Mouse (Mus musculus) heart, postnatal 10 days (tissue): ENCODE measurements at regions not wholly inside any gene's neighbourhood (a gene's known extent, or its start where the extent isn't known, plus 50 kb on each side); places are given as distances from the start of the nearest gene placed in this dataset.
A peak's percentile ranks its signal among the peaks of the same experiment; 100 is the strongest.

ENCODE experiments used
- DNase-seq, 2 experiments: peaks; one replicate each; pipeline ENCODE4 v3.0.0; 2021
- intact Hi-C: fragments of 180-260 bp; cut with DNase I; formaldehyde crosslinking; loops from one replicate; pipeline ENCODE4 v1.15.1; 2025

DNA sequence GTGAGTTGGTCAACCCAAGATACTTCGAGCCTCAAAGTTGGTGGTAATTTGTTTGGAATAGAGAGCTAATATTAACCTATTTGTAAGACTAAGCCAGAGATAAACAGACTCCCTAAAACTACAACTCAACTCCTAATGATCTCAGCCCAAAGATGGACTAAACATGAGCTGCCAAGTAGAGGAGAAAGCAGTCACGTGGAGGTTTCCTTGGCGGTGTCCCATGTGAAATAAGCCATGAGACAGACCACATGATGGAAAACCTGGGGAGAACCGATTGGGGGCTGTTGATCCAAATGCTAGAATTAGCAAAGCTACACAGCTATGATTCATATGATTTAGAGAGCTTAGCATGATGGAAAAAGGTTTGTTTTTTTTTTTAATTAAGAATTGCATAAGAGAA, 198.6 kb downstream of the Cog6 start:
- DNase-seq: no peak
- intact Hi-C loops: no loop called here

GRCm38 (mm10) chr3:52817416-52817815, 199.6 kb downstream of the Cog6 start:
- peak; percentile 39 to 48 for DNase-seq
- intact Hi-C loops: no loop called here

DNA sequence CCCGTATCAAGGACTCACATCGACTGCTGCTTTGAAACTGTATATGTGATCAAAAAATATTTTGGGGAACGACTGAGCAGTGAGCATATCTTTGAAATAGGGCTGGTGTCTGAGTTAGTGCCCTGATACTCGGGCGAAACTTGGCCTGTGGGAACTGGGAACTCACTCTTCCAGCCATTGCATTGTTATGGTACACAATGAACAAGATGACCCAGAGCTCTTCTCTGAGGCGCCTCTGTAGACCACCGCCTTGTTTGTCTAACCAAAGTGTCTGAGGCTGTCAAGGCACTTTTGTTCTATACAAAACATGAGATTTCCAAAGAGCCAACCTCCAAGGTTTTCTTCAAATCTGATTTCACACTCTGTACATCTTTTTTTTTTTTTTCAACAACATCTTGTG, 201.5 kb downstream of the Cog6 start:
- intact Hi-C loops: no loop called here
- no peak for DNase-seq

DNA sequence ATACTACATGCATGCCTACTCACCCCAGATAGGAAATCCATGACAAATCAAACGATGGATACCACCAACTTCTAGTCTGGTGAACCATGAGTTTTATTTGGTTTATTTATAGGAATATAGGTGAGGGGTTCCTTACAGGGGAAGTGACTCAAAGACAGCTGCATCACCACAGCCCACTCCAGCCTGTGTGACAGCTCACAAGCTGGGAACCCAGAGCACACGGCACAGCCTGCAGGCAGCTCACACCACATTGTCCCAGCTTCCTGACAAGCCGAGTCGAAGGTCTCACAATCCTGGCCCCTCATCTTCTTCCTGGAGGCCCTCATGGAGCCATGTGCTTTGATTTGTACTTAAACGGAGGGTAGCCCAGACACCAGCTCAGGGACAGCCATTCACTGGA, 214.7 kb downstream of the Cog6 start:
- intact Hi-C loops: no loop called here
- DNase-seq: no peak

DNA sequence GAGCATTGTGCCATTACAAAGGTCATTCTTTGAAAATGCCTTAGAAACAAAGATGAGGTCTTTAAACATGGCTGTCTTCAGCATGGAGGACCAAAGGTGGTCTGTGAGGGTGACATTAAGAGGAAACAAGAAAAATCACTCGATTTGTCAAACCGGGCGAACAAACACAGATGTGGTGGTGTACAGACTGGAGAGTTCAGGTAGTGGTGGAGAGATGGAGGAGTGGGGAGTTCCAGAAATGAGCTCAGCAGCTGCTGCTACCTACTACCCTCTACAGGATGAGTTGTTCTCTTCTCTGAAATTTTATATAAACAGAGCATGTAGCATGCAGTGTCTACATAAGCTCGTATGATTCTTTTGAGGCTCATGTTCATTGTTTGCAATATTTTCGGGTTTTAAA, 215.6 kb downstream of the Cog6 start:
- intact Hi-C loops: no loop called here
- no peak for DNase-seq

GRCm38 (mm10) chr3:52800673-52801072, 216.4 kb downstream of the Cog6 start:
- intact Hi-C loops: no loop called here
- no peak for DNase-seq

GRCm38 (mm10) chr3:52797801-52798200, 219.2 kb downstream of the Cog6 start:
- intact Hi-C loops: no loop called here
- peak; percentile 34 to 37 for DNase-seq

- intact Hi-C loops: no loop called here
- DNase-seq: no peak
Measured at GRCm38 (mm10) chr3:52797164-52797563, 219.9 kb downstream of the Cog6 start.

GRCm38 (mm10) chr3:52794218-52794617, 222.8 kb downstream of the Cog6 start:
- intact Hi-C loops: no loop called here
- no peak for DNase-seq

DNA sequence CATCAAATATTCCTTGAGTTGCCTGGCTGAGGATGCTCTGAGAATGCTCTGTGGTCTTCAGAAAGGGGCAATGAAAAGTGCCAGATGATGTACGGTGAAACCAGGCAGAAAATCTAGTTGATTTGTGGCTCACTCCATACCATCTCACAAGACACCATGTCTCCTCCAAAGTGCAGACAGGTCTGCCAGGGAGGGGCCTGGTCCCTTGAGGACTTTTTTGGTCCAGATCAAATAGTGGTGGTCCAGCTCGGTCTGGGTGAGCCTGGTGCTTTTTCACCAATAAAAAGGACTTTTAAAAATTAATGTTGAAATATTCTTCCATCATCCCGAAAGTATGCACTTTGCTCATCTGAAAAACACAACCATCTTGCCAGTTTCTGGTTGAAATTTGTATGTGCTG, 224.2 kb downstream of the Cog6 start:
- intact Hi-C loops: no loop called here
- peak; percentile 22 to 24 for DNase-seq

DNA sequence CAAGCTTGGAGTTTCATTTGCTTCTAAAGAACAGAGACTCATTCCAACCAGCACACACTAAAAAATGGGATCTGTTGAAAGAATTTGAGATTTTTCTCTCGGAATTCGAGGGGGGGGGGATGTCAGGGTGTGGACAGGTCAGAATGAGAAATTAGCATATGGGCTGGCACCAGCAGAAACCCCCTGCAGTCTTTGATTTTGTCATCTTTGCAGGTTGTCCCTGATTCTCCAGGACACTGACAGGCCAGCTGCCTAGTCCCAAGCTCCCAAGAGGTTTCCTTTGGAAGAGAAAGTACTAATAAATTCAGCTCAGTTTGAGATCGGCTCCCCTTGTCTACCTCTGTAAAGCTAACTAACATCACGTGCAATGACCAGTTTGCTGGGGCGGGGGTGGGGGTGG, 224.9 kb downstream of the Cog6 start:
- no peak for DNase-seq
- intact Hi-C loops: no loop called here

- intact Hi-C loops: no loop called here
- no peak for DNase-seq
Measured at GRCm38 (mm10) chr3:52790942-52791341, 226.1 kb downstream of the Cog6 start.

DNA sequence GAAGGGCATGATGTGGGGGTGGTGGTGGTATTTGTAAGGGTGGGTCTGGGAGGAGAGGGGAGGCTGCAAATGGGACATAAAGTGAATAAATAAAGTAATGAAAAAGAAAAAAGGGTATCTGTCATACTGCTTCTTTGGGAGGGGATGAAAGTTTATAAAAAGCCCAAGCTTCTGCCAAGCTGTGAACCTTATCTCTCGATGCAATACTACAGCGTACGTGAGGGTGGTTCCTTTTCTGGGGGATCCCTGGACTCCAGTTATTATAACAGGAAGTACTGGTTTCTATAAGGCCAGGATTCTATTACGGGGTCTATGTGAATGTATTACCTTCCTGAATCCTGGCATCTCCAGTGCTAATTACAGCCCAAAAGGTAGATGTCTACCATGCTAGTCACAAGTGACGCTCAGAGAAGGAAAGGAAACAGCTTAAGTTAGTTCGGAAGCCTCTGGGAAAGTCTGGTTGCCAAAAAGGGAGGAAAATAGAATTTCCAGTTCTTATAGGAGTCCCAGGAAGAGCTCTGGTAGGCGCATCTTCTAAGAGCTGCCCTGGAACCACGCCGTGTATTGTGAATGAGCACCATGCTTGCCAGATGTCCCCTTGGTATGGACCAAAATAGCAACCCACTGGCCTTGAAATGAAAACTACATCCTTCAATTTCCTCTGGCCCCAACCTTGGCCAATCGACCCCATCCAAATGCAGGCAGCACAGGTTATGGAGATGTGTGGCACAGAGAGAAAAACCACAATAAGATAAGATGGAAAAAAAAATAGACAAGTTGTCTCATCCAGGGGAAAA, 228.9 kb downstream of the Cog6 start:
- DNase-seq: no peak
- intact Hi-C loops: no loop called here

DNA sequence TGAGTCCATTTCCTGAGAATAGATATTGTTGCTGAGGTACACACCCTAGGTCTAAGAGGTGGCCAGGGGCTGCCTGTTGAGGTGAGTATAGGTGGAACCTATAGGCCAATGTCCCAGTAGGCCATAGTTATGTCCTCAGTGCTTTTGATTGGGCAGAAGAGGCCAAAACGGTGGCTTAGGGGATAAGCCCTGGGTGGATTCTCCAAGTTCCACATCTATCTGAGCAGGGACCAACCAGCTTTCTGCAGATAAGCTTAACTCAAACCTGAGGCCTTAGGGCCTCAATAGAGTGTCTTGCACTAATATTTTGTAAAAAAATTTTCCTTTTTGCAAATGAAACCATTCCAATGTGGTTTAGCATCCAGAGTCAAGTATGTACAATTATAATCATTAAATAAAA, 231.4 kb downstream of the Cog6 start:
- no peak for DNase-seq
- intact Hi-C loops: no loop called here

DNA sequence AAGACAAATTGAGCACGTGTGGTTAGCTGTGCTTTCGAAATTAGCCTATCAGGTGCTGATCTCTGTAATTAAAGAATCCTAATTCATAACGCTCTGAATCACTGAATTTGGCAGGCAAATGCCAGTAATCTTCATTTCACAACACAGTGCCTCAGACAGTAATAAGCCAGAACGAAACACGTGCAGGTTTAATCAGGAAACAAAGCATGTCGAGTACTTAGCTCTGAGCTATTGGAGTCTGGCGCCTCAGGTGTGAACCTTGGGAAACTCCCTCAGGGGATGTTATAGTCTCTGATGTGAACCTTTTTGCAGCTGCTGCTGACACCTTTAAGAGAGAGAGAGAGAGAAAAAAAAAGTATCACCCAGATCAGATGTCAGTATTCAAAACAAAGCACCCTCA, 232.6 kb downstream of the Cog6 start:
- intact Hi-C loops: no loop called here
- DNase-seq: no peak

- DNase-seq: no peak
- intact Hi-C loops: no loop called here
Measured at GRCm38 (mm10) chr3:52782576-52782975, 234.5 kb downstream of the Cog6 start.

DNA sequence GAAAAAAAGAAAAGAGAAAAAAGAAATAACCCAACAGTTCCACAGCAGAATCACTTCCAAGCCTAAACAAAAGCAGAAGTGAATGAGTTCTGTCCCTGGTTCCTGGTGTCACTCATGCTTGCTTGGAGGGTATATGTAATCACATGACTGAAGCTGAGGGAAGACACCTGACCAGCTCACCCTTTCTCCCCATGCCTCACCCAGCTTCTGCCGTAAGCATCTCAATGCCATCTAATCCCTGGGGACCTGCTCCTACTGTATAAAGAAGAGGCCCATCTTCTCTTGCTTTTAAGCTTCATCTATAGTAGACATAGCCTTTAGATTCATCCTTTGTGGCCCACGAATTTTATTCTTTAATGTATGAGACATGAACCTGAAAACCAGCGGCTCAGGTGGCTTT, 235.5 kb downstream of the Cog6 start:
- DNase-seq: no peak
- intact Hi-C loops: no loop called here

DNA sequence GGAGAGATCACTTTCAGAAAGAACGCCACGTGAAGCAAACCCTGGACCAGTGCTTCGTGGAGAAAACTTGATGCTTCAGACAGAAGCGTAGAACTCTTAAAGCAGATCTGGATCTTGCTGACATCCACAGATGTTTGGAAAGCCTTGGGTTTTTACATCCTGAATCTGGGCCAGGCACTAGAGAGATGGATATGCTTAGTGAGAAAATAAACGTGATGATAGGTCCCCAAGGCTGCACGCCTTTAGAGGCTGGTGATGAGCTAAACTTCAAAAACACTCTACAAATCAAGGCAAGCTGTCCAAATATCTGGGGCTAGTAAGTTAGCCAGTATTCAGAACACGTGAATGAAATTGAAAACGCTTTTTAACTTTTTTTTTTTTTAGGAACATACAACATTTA, 236.7 kb downstream of the Cog6 start:
- DNase-seq: no peak
- intact Hi-C loops: no loop called here

GRCm38 (mm10) chr3:52775875-52776274, 241.2 kb downstream of the Cog6 start:
- no peak for DNase-seq
- intact Hi-C loops: no loop called here

- DNase-seq: no peak
- intact Hi-C loops: no loop called here
Measured at GRCm38 (mm10) chr3:52775156-52775555, 241.9 kb downstream of the Cog6 start.

DNA sequence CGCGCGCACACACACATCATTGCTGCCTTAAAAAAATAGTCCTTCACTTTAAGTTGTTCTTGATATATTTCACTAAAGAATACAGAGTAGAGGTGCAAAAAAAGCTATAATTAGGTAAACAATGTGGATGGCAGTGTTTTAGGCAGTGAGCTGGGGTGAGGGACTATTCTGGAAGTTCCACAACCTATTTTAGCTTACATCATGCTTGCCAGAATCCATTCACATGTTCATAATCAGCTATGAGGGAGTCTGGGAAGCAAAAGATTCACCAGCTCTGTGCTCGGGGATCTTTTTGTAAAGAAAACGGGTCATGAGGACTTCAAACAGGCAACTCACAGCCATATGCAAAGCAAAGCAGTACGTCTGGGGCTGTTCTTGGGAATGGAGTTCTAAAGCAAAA, 242.3 kb downstream of the Cog6 start:
- intact Hi-C loops: no loop called here
- no peak for DNase-seq

GRCm38 (mm10) chr3:52767276-52767675, 249.8 kb downstream of the Cog6 start:
- DNase-seq: peak in 1 of 2 experiments; percentile 15
- intact Hi-C loops: no loop called here

- DNase-seq: no peak
- intact Hi-C loops: no loop called here
Measured at GRCm38 (mm10) chr3:52766841-52767240, 250.2 kb downstream of the Cog6 start.
